Mouse (Mus musculus) myocyte (in vitro differentiated cells): ENCODE measurements around the gene Polh.

Source experiments
- CEBPB ChIP-seq: IDR thresholded peaks from 2 replicates; pipeline ENCODE4 v1.6.1; 2011; ENCODE audit warnings: mild to moderate bottlenecking, moderate library complexity; ENCODE audit not compliant: poor library complexity, insufficient read depth, severe bottlenecking
- E2F4 ChIP-seq: IDR thresholded peaks from one replicate; pipeline ENCODE4 v1.6.1; 2011; ENCODE audit warnings: mild to moderate bottlenecking, control low read depth, moderate library complexity; ENCODE audit not compliant: insufficient read depth
- MAX ChIP-seq: IDR thresholded peaks from one replicate; pipeline ENCODE4 v1.6.1; 2011; ENCODE audit warnings: low read depth, mild to moderate bottlenecking, control low read depth
- MYOD1 ChIP-seq, 3 experiments: IDR thresholded peaks; one replicate each; pipeline ENCODE4 v1.6.1; 2011; ENCODE audit warnings: control low read depth in 2 of 3, low read depth in 2 of 3, mild to moderate bottlenecking in 2 of 3, moderate library complexity in 1 of 3; ENCODE audit not compliant: insufficient read length in 2 of 3, control insufficient read depth in 1 of 3
- MYOG ChIP-seq, 3 experiments: IDR thresholded peaks; one replicate each; pipeline ENCODE4 v1.6.1; 2011; ENCODE audit warnings: control low read depth in 2 of 3, low read depth in 2 of 3, mild to moderate bottlenecking in 2 of 3; ENCODE audit not compliant: insufficient read length in 2 of 3, control insufficient read depth in 1 of 3, insufficient read depth in 1 of 3
- POLR2A ChIP-seq: IDR thresholded peaks from one replicate; pipeline ENCODE4 v1.6.1; 2011; ENCODE audit warnings: low read depth, mild to moderate bottlenecking, control low read depth, moderate library complexity; ENCODE audit not compliant: insufficient read length
- POLR2AphosphoS2 ChIP-seq: IDR thresholded peaks from one replicate; pipeline ENCODE4 v1.6.1; 2011; ENCODE audit warnings: low read depth, control low read depth; ENCODE audit not compliant: insufficient read length
- REST ChIP-seq: IDR thresholded peaks from one replicate; pipeline ENCODE4 v1.6.1; 2011; ENCODE audit warnings: mild to moderate bottlenecking, control low read depth, moderate library complexity; ENCODE audit not compliant: insufficient read depth, insufficient read length
- SRF ChIP-seq: IDR thresholded peaks from one replicate; pipeline ENCODE4 v1.6.1; 2011; ENCODE audit warnings: low read depth; ENCODE audit not compliant: control insufficient read depth, insufficient read length
- TCF12 ChIP-seq: IDR thresholded peaks from one replicate; pipeline ENCODE4 v1.6.1; 2011; ENCODE audit warnings: mild to moderate bottlenecking, control low read depth; ENCODE audit not compliant: poor library complexity, insufficient read depth, severe bottlenecking
- TCF3 ChIP-seq: IDR thresholded peaks from one replicate; pipeline ENCODE4 v1.6.1; 2011; ENCODE audit warnings: low read depth, control low read depth; ENCODE audit not compliant: insufficient read length
- USF1 ChIP-seq: IDR thresholded peaks from one replicate; pipeline ENCODE4 v1.6.1; 2011; ENCODE audit warnings: low read depth, mild to moderate bottlenecking, control low read depth, moderate library complexity

GRCm38 (mm10) chr17:46132862-46133261 lies 69.6 kb downstream of the Polh start:
- no peak for TF ChIP-seq USF1
- no peak for TF ChIP-seq POLR2A
- no peak for TF ChIP-seq E2F4
- TF ChIP-seq MYOG (IDR thresholded peaks at IDR 0.05; ENCODE audit: control insufficient read depth in 1 of 3, insufficient read depth in 1 of 3, insufficient read length in 2 of 3, low read depth in 2 of 3), result no peak
- TF ChIP-seq TCF12, result no peak
- no peak for TF ChIP-seq TCF3
- no peak for TF ChIP-seq CEBPB
- no peak for TF ChIP-seq MYOD1 (IDR thresholded peaks at IDR 0.05; ENCODE audit: control insufficient read depth in 1 of 3, insufficient read length in 2 of 3, low read depth in 2 of 3)
- no peak for TF ChIP-seq MAX
- no peak for TF ChIP-seq POLR2AphosphoS2
- no peak for TF ChIP-seq SRF
- no peak for TF ChIP-seq REST
